In the genomic region with DNA sequence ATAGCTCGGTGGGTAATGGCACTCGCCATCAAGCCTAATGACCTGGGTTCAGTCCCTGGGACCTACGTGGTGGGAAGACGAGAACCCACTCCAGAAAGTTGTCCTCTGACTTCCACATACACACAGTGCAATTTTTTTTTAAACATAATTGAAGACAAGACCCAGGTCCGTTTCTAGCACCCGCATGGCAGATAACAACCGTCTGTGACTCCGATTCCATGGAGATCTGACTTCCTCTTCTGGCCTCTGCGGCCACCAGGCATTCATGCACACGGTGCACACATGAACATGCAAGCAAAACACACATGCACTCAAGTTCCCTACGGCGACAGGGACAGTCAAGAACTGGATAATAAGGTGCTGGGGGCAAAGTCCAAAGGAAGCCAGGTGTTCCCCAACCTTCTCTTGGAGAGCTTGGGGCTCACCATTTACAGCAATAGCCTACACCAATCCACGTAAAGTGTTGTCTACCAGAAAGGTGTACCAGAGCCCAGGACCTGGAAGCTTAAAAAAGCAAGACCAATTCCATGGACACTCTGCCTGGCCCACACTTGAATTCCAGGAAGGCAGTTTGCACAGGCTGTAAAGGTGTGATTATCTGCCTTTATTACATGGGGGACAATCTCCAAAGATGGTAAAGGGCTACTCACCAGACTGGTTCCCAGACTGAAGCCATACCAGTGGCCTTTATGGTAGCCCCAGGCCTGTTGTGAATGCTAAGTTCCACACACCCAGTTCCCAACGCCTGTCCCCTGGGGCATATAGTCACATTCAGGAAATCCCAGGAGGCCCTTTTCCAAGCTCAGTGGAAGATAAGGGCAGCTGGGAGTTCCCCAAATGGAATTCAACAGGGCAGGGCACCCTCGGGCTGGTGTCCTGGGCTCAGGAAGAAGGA, we compare ENCODE assay signal across 10 mouse cellular contexts. TPM values are rescaled to one million over a fixed set of nuclear protein-coding genes. Genes with fewer than 3 reads are reported as not detected.
"Had no signal": no experiment of that assay in that cellular context is flagged by ENCODE, and none has a peak within 500 bp of the region (broad histone marks: within the 10 kb centered on the region; RNA-seq: fewer than 3 reads in every experiment).

No protein-coding gene starts in this region.

- ATAC-seq: inflammation-experienced regulatory T-cells, adult 6 months; midbrain, embryonic 15.5 days had no signal

- H3K4me3 ChIP-seq: kidney, embryonic 15.5 days; left cerebral cortex, adult 2 months; liver, embryonic 13.5 days; midbrain, embryonic 12.5 days; midbrain, embryonic 15.5 days; neural tube, embryonic 12.5 days; neural tube, embryonic 15.5 days had no signal

- H3K27me3 ChIP-seq: kidney, embryonic 15.5 days; midbrain, embryonic 15.5 days; neural tube, embryonic 12.5 days; neural tube, embryonic 15.5 days had no signal

- H3K36me3 ChIP-seq: kidney, embryonic 15.5 days; liver, embryonic 13.5 days; midbrain, embryonic 12.5 days; midbrain, embryonic 15.5 days; neural tube, embryonic 12.5 days; neural tube, embryonic 15.5 days had no signal

- H3K4me2 ChIP-seq: kidney, embryonic 15.5 days; liver, embryonic 13.5 days; midbrain, embryonic 12.5 days; midbrain, embryonic 15.5 days; neural tube, embryonic 12.5 days; neural tube, embryonic 15.5 days had no signal

- H3K4me1 ChIP-seq: kidney, embryonic 15.5 days; midbrain, embryonic 12.5 days; midbrain, embryonic 15.5 days; neural tube, embryonic 12.5 days; neural tube, embryonic 15.5 days had no signal

- H3K27ac ChIP-seq: kidney, embryonic 15.5 days; left cerebral cortex, adult 2 months; liver, embryonic 13.5 days; macrophage; midbrain, embryonic 12.5 days; midbrain, embryonic 15.5 days; neural tube, embryonic 12.5 days; neural tube, embryonic 15.5 days had no signal

- H3K9me3 ChIP-seq: kidney, embryonic 15.5 days; liver, embryonic 13.5 days; midbrain, embryonic 12.5 days; midbrain, embryonic 15.5 days; neural tube, embryonic 12.5 days; neural tube, embryonic 15.5 days had no signal

- H3K9ac ChIP-seq: kidney, embryonic 15.5 days; liver, embryonic 13.5 days; midbrain, embryonic 12.5 days; midbrain, embryonic 15.5 days; neural tube, embryonic 12.5 days; neural tube, embryonic 15.5 days had no signal

- DNase-seq: right cerebral cortex, postnatal 25 days had no signal

RNA-seq across cellular contexts. Expression of a gene that starts 48.5 kb away (rescaled TPM):
- polyA plus RNA-seq: macrophage had no signal
